21 mouse cellular contexts compared by ENCODE assay signal in genomic region chr3:146206635-146207034, GRCm38 (mm10). TPM values are rescaled to one million over a fixed set of nuclear protein-coding genes. Genes with fewer than 3 reads are reported as not detected.
A peak's percentile ranks its signal among the peaks of the same experiment; 100 is the strongest.
DNase-seq lines count a peak whose midpoint lies in the region; ATAC-seq lines count a peak whose summit lies in the region.
"Had no signal": no experiment of that assay in that cellular context is flagged by ENCODE, and none has a peak within 500 bp of the region (broad histone marks: within the 10 kb centered on the region; RNA-seq: fewer than 3 reads in every experiment).

No protein-coding gene starts in this region.

- no peaks in the 10 kb centered on the region for H3K36me3 ChIP-seq in intestine, embryonic 16.5 days (ENCODE audit: control insufficient read depth, insufficient read depth, low read length)
- no peaks in the 10 kb centered on the region for H3K36me3 ChIP-seq in stomach, embryonic 15.5 days
- H3K36me3 ChIP-seq in midbrain, embryonic 10.5 days = no peaks in the 10 kb centered on the region
- H3K36me3 ChIP-seq: embryonic facial prominence, embryonic 10.5 days; embryonic facial prominence, embryonic 12.5 days; forebrain, embryonic 15.5 days had no signal

- no peak for DNase-seq in frontal cortex, postnatal 36 days (ENCODE audit: low spot score in 2 of 2)
- no peak for DNase-seq in midbrain, embryonic 10.5 days (ENCODE audit: low spot score)
- DNase-seq in left cerebral cortex, postnatal 14 days (ENCODE audit: low spot score in 2 of 2) = no peak
- DNase-seq: adrenal gland, adult 8-10 months; adrenal gland, postnatal 14 days; adrenal gland, postnatal 36 days; cerebellum, adult 11-12 months; cerebellum, adult 2 months; cerebellum, adult 9-10 months; cerebellum, postnatal 10 days; cerebellum, postnatal 25 days; forebrain, postnatal 0 days had no signal

- peak; percentile 53; the same call in 1 of the 2 replicates for ATAC-seq in intestine, embryonic 16.5 days
- ATAC-seq in stomach, embryonic 15.5 days (ENCODE audit: insufficient read depth, low FRiP score, low read depth) = peak; percentile 43; the same call in 1 of the 2 replicates
- ATAC-seq: forebrain, embryonic 13.5 days; forebrain, embryonic 15.5 days; forebrain, postnatal 0 days had no signal

- H3K4me1 ChIP-seq in intestine, embryonic 16.5 days (ENCODE audit: control insufficient read depth, insufficient read depth, low read length) = no peaks in the 10 kb centered on the region
- H3K4me1 ChIP-seq in stomach, embryonic 15.5 days = no peaks in the 10 kb centered on the region
- H3K4me1 ChIP-seq in midbrain, embryonic 10.5 days = no peaks in the 10 kb centered on the region
- H3K4me1 ChIP-seq: embryonic facial prominence, embryonic 10.5 days; embryonic facial prominence, embryonic 12.5 days; forebrain, embryonic 13.5 days; forebrain, embryonic 15.5 days had no signal

- 81% methylated on average over 2 of the region's 2 CpGs for WGBS in intestine, embryonic 16.5 days
- WGBS in stomach, embryonic 15.5 days = 83% methylated on average over 2 of the region's 2 CpGs
- 75% methylated on average over 2 of the region's 2 CpGs for WGBS in midbrain, embryonic 10.5 days

- no peak overlapping the region for H3K9ac ChIP-seq in intestine, embryonic 16.5 days (ENCODE audit: low read depth, low read length)
- no peak overlapping the region for H3K9ac ChIP-seq in stomach, embryonic 15.5 days
- H3K9ac ChIP-seq: embryonic facial prominence, embryonic 12.5 days; forebrain, embryonic 13.5 days; forebrain, embryonic 15.5 days; forebrain, postnatal 0 days had no signal

- intact Hi-C loops in left cerebral cortex, postnatal 14 days (cut with DNase I) = no loop called here

- H3K27ac ChIP-seq in intestine, embryonic 16.5 days (ENCODE audit: low read length) = no peak overlapping the region
- H3K27ac ChIP-seq in stomach, embryonic 15.5 days = no peak overlapping the region
- H3K27ac ChIP-seq in midbrain, embryonic 10.5 days (replicated peaks) = no peak overlapping the region
- H3K27ac ChIP-seq: embryonic facial prominence, embryonic 10.5 days; embryonic facial prominence, embryonic 12.5 days; forebrain, embryonic 13.5 days; forebrain, embryonic 15.5 days had no signal

- H3K4me3 ChIP-seq in intestine, embryonic 16.5 days (ENCODE audit: low read length) = no peak overlapping the region
- no peak overlapping the region for H3K4me3 ChIP-seq in stomach, embryonic 15.5 days (replicated peaks)
- H3K4me3 ChIP-seq in midbrain, embryonic 10.5 days = no peak overlapping the region
- H3K4me3 ChIP-seq: embryonic facial prominence, embryonic 10.5 days; embryonic facial prominence, embryonic 12.5 days; forebrain, embryonic 13.5 days; forebrain, embryonic 15.5 days had no signal

- no peaks in the 10 kb centered on the region for H3K9me3 ChIP-seq in intestine, embryonic 16.5 days (ENCODE audit: control insufficient read depth, low read length)
- H3K9me3 ChIP-seq in stomach, embryonic 15.5 days = no peaks in the 10 kb centered on the region
- no peaks in the 10 kb centered on the region for H3K9me3 ChIP-seq in midbrain, embryonic 10.5 days (replicated peaks)
- H3K9me3 ChIP-seq: embryonic facial prominence, embryonic 10.5 days; embryonic facial prominence, embryonic 12.5 days; forebrain, embryonic 13.5 days; forebrain, embryonic 15.5 days had no signal

- H3K27me3 ChIP-seq in intestine, embryonic 16.5 days (replicated peaks; ENCODE audit: control insufficient read depth, insufficient read depth, low read length) = no peaks in the 10 kb centered on the region
- no peaks in the 10 kb centered on the region for H3K27me3 ChIP-seq in stomach, embryonic 15.5 days (replicated peaks)
- H3K27me3 ChIP-seq in midbrain, embryonic 10.5 days (ENCODE audit: low read depth, poor library complexity, severe bottlenecking) = no peaks in the 10 kb centered on the region
- H3K27me3 ChIP-seq: embryonic facial prominence, embryonic 12.5 days; forebrain, embryonic 13.5 days; forebrain, embryonic 15.5 days had no signal

- H3K4me2 ChIP-seq in intestine, embryonic 16.5 days (ENCODE audit: low read depth, low read length) = no peak overlapping the region
- no peak overlapping the region for H3K4me2 ChIP-seq in stomach, embryonic 15.5 days
- H3K4me2 ChIP-seq: embryonic facial prominence, embryonic 12.5 days; forebrain, embryonic 13.5 days; forebrain, embryonic 15.5 days had no signal

RNA-seq across cellular contexts. Expression of gene Lpar3, which starts 14.1 kb away (rescaled TPM):
- 2.8 and 3.1 TPM in 2 replicates for polyA plus RNA-seq in intestine, embryonic 16.5 days (2015; fragmentation: Nextera tagmentation; extraction: Ambion mirVana)
- 1.2 and 1.7 TPM in 2 replicates for polyA plus RNA-seq in stomach, embryonic 15.5 days (2015; fragmentation: Nextera tagmentation; extraction: Ambion mirVana)
- 0.46 and 0.47 TPM in 2 replicates for polyA plus RNA-seq in midbrain, embryonic 10.5 days (2016; fragmentation: Nextera tagmentation; extraction: Ambion mirVana)
- total RNA-seq in left cerebral cortex, postnatal 14 days (2021) = 1 to 10 TPM in 1 of 2 experiments, under 1 TPM in 1; 0.42 to 1.2 TPM
- total RNA-seq: adrenal gland, adult 18-20 months; MEL had no signal

RNA-seq across cellular contexts. Expression of gene Mcoln2, which starts 57.0 kb away (rescaled TPM):
- 8.1 and 8.8 TPM in 2 replicates for polyA plus RNA-seq in intestine, embryonic 16.5 days (2015; fragmentation: Nextera tagmentation; extraction: Ambion mirVana)
- 2.3 and 2.9 TPM in 2 replicates for polyA plus RNA-seq in stomach, embryonic 15.5 days (2015; fragmentation: Nextera tagmentation; extraction: Ambion mirVana)
- 0.20 and 0.29 TPM in 2 replicates for polyA plus RNA-seq in midbrain, embryonic 10.5 days (2016; fragmentation: Nextera tagmentation; extraction: Ambion mirVana)
- total RNA-seq in left cerebral cortex, postnatal 14 days (2021) = not detected
- total RNA-seq: adrenal gland, postnatal 36 days had no signal
- polyA plus RNA-seq: cortical plate, adult 2 months; forebrain, embryonic 15.5 days had no signal
